Mouse (Mus musculus) neural tube, embryonic 11.5 days (tissue): ENCODE measurements around the gene Nes. TPM values are rescaled to one million over a fixed set of nuclear protein-coding genes. Genes with fewer than 3 reads are reported as not detected.

ENCODE experiments used
- polyA plus RNA-seq: library from polyadenylated mRNA; unstranded; fragments of >200 nt; fragmentation: Nextera tagmentation; extraction: Ambion mirVana; gene quantifications from 2 replicates; pipeline ENCODE4 v1.2.1, GENCODE M21; 2014

Nes gene
- polyA plus RNA-seq, 1 experiment from 2014 or later = 60.2 TPM

Other genes starting within 250 kb of the Nes start
- gene Lrrc71, start 222.5 kb upstream of the Nes start, polyA plus RNA-seq = 0.24 and 0.31 TPM in 2 replicates
- gene Ntrk1, start 175.9 kb upstream of the Nes start, polyA plus RNA-seq = 18.3 and 20.4 TPM in 2 replicates
- gene Insrr, start 174.1 kb upstream of the Nes start, polyA plus RNA-seq = 0.45 and 0.87 TPM in 2 replicates
- 9.2 and 10.2 TPM in 2 replicates for gene Pear1, start 146.8 kb upstream of the Nes start, polyA plus RNA-seq
- gene Sh2d2a, start 124.3 kb upstream of the Nes start, polyA plus RNA-seq = not detected in 2 replicates
- gene Prcc, start 85.5 kb upstream of the Nes start, polyA plus RNA-seq = 17.8 and 20.3 TPM in 2 replicates
- gene Hdgf, start 64.8 kb upstream of the Nes start, polyA plus RNA-seq = 256 and 261 TPM in 2 replicates
- gene Mrpl24, start 51.6 kb upstream of the Nes start, polyA plus RNA-seq = 76.1 and 79.2 TPM in 2 replicates
- gene Isg20l2, start 40.8 kb upstream of the Nes start, polyA plus RNA-seq = 52.3 and 53.9 TPM in 2 replicates
- gene Rrnad1, start 40.4 kb upstream of the Nes start, polyA plus RNA-seq = 14.5 and 16.9 TPM in 2 replicates
- 565 and 607 TPM in 2 replicates for gene Crabp2, start 22.4 kb upstream of the Nes start, polyA plus RNA-seq
- gene Bcan, start 29.2 kb downstream of the Nes start, polyA plus RNA-seq = 0.31 and 0.72 TPM in 2 replicates
- gene Hapln2, start 56.5 kb downstream of the Nes start, polyA plus RNA-seq = 0.14 TPM in 1 of 2 replicates, not detected in the other
- gene Gpatch4, start 72.0 kb downstream of the Nes start, polyA plus RNA-seq = 32.5 and 34.2 TPM in 2 replicates
- 127 and 131 TPM in 2 replicates for gene Naxe, start 87.4 kb downstream of the Nes start, polyA plus RNA-seq
- not detected in 2 replicates for gene Ttc24, start 107.2 kb downstream of the Nes start, polyA plus RNA-seq
- 15.9 and 17.8 TPM in 2 replicates for gene Iqgap3, start 110.9 kb downstream of the Nes start, polyA plus RNA-seq
- gene Mef2d, start 171.3 kb downstream of the Nes start, polyA plus RNA-seq = 16.6 and 18.1 TPM in 2 replicates